Mouse (Mus musculus) liver, embryonic 14.5 days (tissue): ENCODE data around the gene Procr. TPM values are rescaled to one million over a fixed set of nuclear protein-coding genes. Genes with fewer than 3 reads are reported as not detected.

ENCODE experiments used
- ATAC-seq: fragments of 200-750 bp; cut with Nextera tagmentation; 2 replicates; pipeline ENCODE4 v1.8.0; 2017; ENCODE audit warnings: moderate number of reproducible peaks, mild to moderate bottlenecking, moderate library complexity; ENCODE audit not compliant: insufficient read depth
- DNase-seq, 3 experiments: peaks; one replicate each; pipeline ENCODE4 v3.0.0-alpha.2; 2012 to 2013; ENCODE audit warnings: low read depth in 3 of 3, low spot score in 3 of 3
- H3K27ac ChIP-seq: fragments of 300-500 bp; sonication (generic); 2 replicates; pipeline ENCODE4 v1.5.1; 2014; ENCODE audit warnings: moderate library complexity, mild to moderate bottlenecking, control low read depth, inconsistent platforms
- H3K27me3 ChIP-seq: fragments of 300-500 bp; sonication (generic); 2 replicates; pipeline ENCODE4 v1.6.1; 2014; ENCODE audit warnings: mild to moderate bottlenecking, low read length, moderate library complexity; ENCODE audit not compliant: control insufficient read depth, insufficient read depth
- H3K36me3 ChIP-seq: fragments of 300-500 bp; sonication (generic); replicated peaks from 2 replicates; pipeline ENCODE4 v1.6.1; 2014; ENCODE audit warnings: low read depth; ENCODE audit not compliant: control insufficient read depth, insufficient read depth
- H3K4me1 ChIP-seq, 2 experiments: fragments of 200-500 bp in 1 of 2; fragments of 300-500 bp in 1 of 2; sonication (generic) in 1 of 2; replicated peaks; 2 replicates each; pipeline ENCODE4 v1.6.1; 2012 to 2014; ENCODE audit warnings: antibody characterized with exemption in 1 of 2, inconsistent platforms in 1 of 2, low read length in 1 of 2; ENCODE audit not compliant: control insufficient read depth in 2 of 2, insufficient read depth in 2 of 2
- H3K4me2 ChIP-seq: fragments of 300-500 bp; sonication (generic); 2 replicates; pipeline ENCODE4 v1.6.1; 2014; ENCODE audit warnings: low read depth, mild to moderate bottlenecking, control low read depth, moderate library complexity
- H3K4me3 ChIP-seq, 2 experiments: fragments of 200-500 bp in 1 of 2; fragments of 300-500 bp in 1 of 2; sonication (generic) in 1 of 2; 2 replicates each; pipeline ENCODE4 v1.5.1; 2012 to 2014; ENCODE audit warnings: low read depth in 2 of 2, low read length in 2 of 2, mild to moderate bottlenecking in 2 of 2, control low read depth in 1 of 2, inconsistent platforms in 1 of 2, moderate library complexity in 1 of 2; ENCODE audit not compliant: insufficient read depth in 1 of 2
- H3K9ac ChIP-seq: fragments of 300-500 bp; sonication (generic); replicated peaks from 2 replicates; pipeline ENCODE4 v1.6.1; 2014; ENCODE audit warnings: mild to moderate bottlenecking, control low read depth, moderate library complexity
- H3K9me3 ChIP-seq: fragments of 300-500 bp; sonication (generic); 2 replicates; pipeline ENCODE4 v1.6.1; 2016; ENCODE audit warnings: low read length, mixed read lengths; ENCODE audit not compliant: control insufficient read depth
- CTCF ChIP-seq: IDR thresholded peaks from 2 replicates; pipeline ENCODE4 v1.5.1; 2016; ENCODE audit warnings: antibody characterized with exemption, low read depth, control low read depth
- EP300 ChIP-seq: IDR thresholded peaks from 2 replicates; pipeline ENCODE4 v1.6.1; 2016; ENCODE audit warnings: antibody characterized with exemption, low read depth
- whole genome bisulfite sequencing: fragments of 180-500 bp; shearing (Covaris S2); extraction: QIAGEN DNeasy Blood & Tissue Kit; methylation state at CpG from one replicate; pipeline ENCODE4 v1.1.7; 2014; ENCODE audit not compliant: insufficient replicate concordance; 5-methylcytosine and 5-hydroxymethylcytosine counted together
- polyA plus RNA-seq, 2 experiments: library from polyadenylated mRNA; depleted of rRNA in 1 of 2; stranded (reverse) in 1 of 2; unstranded in 1 of 2; fragments of >200 nt; fragmentation: Nextera tagmentation in 1 of 2; extraction: Ambion mirVana in 1 of 2; gene quantifications; 2 replicates each; pipeline versions ENCODE4 v1.2.1 to v1.2.3; 2012 to 2014

Gene Procr
- polyA plus RNA-seq, 2 experiments = 0.74 to 0.93 TPM

- WGBS = 78% methylated on average over 12 of the region's 12 CpGs
- no peak for DNase-seq
- Histone ChIP-seq H3K9ac (no peak overlapping the region), H3K4me3 (no peak overlapping the region), H3K9me3 (no peaks in the 10 kb centered on the region), H3K36me3 (no peaks in the 10 kb centered on the region), H3K27ac (no peak overlapping the region), H3K4me2 (no peak overlapping the region), H3K27me3 (no peaks in the 10 kb centered on the region), H3K4me1 (no peaks in the 10 kb centered on the region)
- TF ChIP-seq CTCF (no peak), EP300 (no peak)
- ATAC-seq = no peak
Measured at GRCm38 (mm10) chr2:155717082-155717990, 33.6 kb upstream of the Procr start.

GRCm38 (mm10) chr2:155720585-155720984, 30.3 kb upstream of the Procr start:
- Histone ChIP-seq H3K4me3 (no peak overlapping the region), H3K9me3 (no peaks in the 10 kb centered on the region), H3K27ac (no peak overlapping the region), H3K4me1 (no peaks in the 10 kb centered on the region), H3K9ac (no peak overlapping the region), H3K36me3 (no peaks in the 10 kb centered on the region), H3K4me2 (no peak overlapping the region), H3K27me3 (no peaks in the 10 kb centered on the region)
- TF ChIP-seq CTCF = no peak
- TF ChIP-seq EP300 = no peak
- WGBS = 58% methylated on average over 5 of the region's 5 CpGs
- DNase-seq (no peak), ATAC-seq (no peak)

DNA sequence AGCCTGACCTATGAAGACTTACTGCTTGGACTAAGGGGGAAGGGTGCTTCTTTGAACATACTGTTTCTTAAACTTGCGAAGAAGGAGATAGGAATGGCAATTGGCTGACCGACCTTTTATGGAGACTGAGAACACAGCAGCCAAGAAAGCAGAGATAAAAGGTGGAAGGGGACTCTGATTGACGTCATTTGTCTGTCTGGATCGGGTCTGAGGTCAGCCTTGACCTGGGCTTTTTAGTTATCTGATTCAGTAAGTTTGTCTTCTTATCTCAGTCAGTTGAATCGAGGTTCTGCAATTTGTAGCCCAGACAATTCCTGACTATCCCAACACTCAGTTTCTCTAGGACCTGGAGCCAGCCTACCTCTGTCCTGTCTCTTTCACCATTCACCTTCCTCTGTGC, 26.9 kb upstream of the Procr start:
- ATAC-seq (no peak), DNase-seq (no peak)
- Histone ChIP-seq H3K4me1 (peaks cover 0 to 5% of the 10 kb centered on the region in 2 experiments; a peak in 1 of 4 replicates), H3K27me3 (no peaks in the 10 kb centered on the region), H3K9ac (no peak overlapping the region), H3K4me2 (no peak overlapping the region), H3K36me3 (no peaks in the 10 kb centered on the region), H3K27ac (no peak overlapping the region), H3K4me3 (no peak overlapping the region), H3K9me3 (no peaks in the 10 kb centered on the region)
- WGBS = 45% methylated on average over 5 of the region's 5 CpGs
- TF ChIP-seq CTCF (no peak), EP300 (no peak)

DNA sequence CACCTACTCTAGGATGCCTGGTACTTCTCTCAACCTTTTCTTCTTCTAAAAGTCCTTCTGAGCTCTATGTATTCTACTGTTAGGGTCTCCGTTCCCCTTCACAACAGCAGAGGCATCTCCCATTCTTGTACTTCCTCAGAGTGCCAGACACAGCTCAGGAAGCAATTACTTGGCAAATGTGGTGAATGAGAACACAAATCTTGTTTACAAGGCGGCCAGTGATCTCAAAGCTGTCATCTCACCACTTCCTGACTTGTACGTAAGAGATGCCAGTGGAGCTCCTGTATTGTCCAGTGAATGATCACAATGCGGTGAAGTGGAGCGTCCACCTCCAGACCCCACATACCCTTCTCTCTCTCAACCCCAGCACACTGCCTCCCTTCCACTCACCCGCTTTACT, 26.4 kb upstream of the Procr start:
- H3K27me3 ChIP-seq = no peaks in the 10 kb centered on the region
- no peak for DNase-seq
- 51% methylated on average over 6 of the region's 6 CpGs for WGBS
- H3K4me2 ChIP-seq = no peak overlapping the region
- peaks cover 1 to 5% of the 10 kb centered on the region in 2 experiments; a peak in 1 of 4 replicates for H3K4me1 ChIP-seq
- no peak overlapping the region for H3K27ac ChIP-seq
- H3K9ac ChIP-seq = no peak overlapping the region
- TF ChIP-seq CTCF = no peak
- TF ChIP-seq EP300 = no peak
- no peaks in the 10 kb centered on the region for H3K9me3 ChIP-seq
- H3K4me3 ChIP-seq = no peak overlapping the region
- ATAC-seq = no peak
- no peaks in the 10 kb centered on the region for H3K36me3 ChIP-seq

DNA sequence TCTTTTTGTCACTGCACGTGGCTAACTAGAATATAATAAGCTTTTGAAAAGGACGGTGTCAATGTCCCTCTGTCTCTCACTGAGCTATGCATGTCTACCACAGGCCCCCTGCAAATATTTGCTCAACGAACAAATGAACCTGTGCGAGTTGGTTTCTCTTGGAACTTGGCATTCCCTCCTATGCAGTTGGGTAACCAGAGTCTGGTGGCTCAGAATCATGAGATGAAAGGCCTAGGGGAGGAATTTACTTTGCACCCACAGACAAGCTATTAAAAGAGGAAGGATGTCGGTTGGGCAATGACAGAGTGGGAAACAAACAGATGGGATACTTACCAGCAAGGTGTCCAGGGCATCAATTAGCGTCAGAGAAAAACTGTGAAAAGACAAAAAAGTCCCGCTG, 24.6 kb upstream of the Procr start:
- no peaks in the 10 kb centered on the region for H3K27me3 ChIP-seq
- H3K9me3 ChIP-seq = no peaks in the 10 kb centered on the region
- H3K4me2 ChIP-seq = no peak overlapping the region
- no peak overlapping the region for H3K9ac ChIP-seq
- no peak for ATAC-seq
- H3K4me1 ChIP-seq = peaks cover 4 to 5% of the 10 kb centered on the region in 2 experiments; a peak in 1 of 4 replicates
- no peak overlapping the region for H3K27ac ChIP-seq
- H3K36me3 ChIP-seq = no peaks in the 10 kb centered on the region
- no peak for DNase-seq
- no peak overlapping the region for H3K4me3 ChIP-seq
- 56% methylated on average over 7 of the region's 7 CpGs for WGBS
- no peak for TF ChIP-seq CTCF
- no peak for TF ChIP-seq EP300
